Mouse (Mus musculus) limb, embryonic 11.5 days (tissue): ENCODE measurements at regions not wholly inside any gene's neighbourhood (a gene's known extent, or its start where the extent isn't known, plus 50 kb on each side); places are given as distances from the start of the nearest gene placed in this dataset.
"Not testable (repeated sequence)": the region's sequence is repeated elsewhere in the genome, so short reads cannot be mapped to it uniquely, and the experiment has no call there.

ENCODE experiments used
- ATAC-seq: fragments of 200-750 bp; cut with Nextera tagmentation; 2 replicates; pipeline ENCODE4 v1.8.0; 2017; ENCODE audit warnings: low read depth; ENCODE audit not compliant: insufficient number of reproducible peaks, low FRiP score, low TSS enrichment
- DNase-seq: peaks from one replicate; pipeline ENCODE4 v3.0.0-alpha.2; 2015; ENCODE audit warnings: low spot score
- H3K27ac ChIP-seq: fragments of 300-500 bp; sonication (generic); replicated peaks from 2 replicates; pipeline ENCODE4 v1.5.1; 2014; ENCODE audit warnings: low read depth, mild to moderate bottlenecking, low read length
- H3K27me3 ChIP-seq: fragments of 300-500 bp; sonication (generic); 2 replicates; pipeline ENCODE4 v1.6.1; 2014; ENCODE audit warnings: mild to moderate bottlenecking, low read length, mixed read lengths; ENCODE audit not compliant: control insufficient read depth, insufficient read depth
- H3K36me3 ChIP-seq: fragments of 300-500 bp; sonication (generic); 2 replicates; pipeline ENCODE4 v1.6.1; 2014; ENCODE audit warnings: mild to moderate bottlenecking, low read length, moderate library complexity, mixed read lengths; ENCODE audit not compliant: control insufficient read depth, insufficient read depth
- H3K4me1 ChIP-seq: fragments of 300-500 bp; sonication (generic); 2 replicates; pipeline ENCODE4 v1.6.1; 2014; ENCODE audit warnings: low read length, mixed read lengths; ENCODE audit not compliant: control insufficient read depth, insufficient read depth
- H3K4me2 ChIP-seq: fragments of 300-500 bp; sonication (generic); 2 replicates; pipeline ENCODE4 v1.6.1; 2014; ENCODE audit warnings: low read depth, mild to moderate bottlenecking, moderate library complexity; ENCODE audit not compliant: severe bottlenecking
- H3K4me3 ChIP-seq: fragments of 300-500 bp; sonication (generic); 2 replicates; pipeline ENCODE4 v1.5.1; 2014; ENCODE audit warnings: low read depth, low read length
- H3K9ac ChIP-seq: fragments of 300-500 bp; sonication (generic); 2 replicates; pipeline ENCODE4 v1.6.1; 2014; ENCODE audit warnings: mild to moderate bottlenecking, low read length
- H3K9me3 ChIP-seq: fragments of 300-500 bp; sonication (generic); 2 replicates; pipeline ENCODE4 v1.6.1; 2016; ENCODE audit warnings: low read length; ENCODE audit not compliant: control insufficient read depth
- WGBS: fragments of 180-500 bp; shearing (Covaris S2); extraction: QIAGEN DNeasy Blood & Tissue Kit; methylation state at CpG from one replicate; pipeline ENCODE4 v1.1.7; 2014; 5-methylcytosine and 5-hydroxymethylcytosine counted together

DNA sequence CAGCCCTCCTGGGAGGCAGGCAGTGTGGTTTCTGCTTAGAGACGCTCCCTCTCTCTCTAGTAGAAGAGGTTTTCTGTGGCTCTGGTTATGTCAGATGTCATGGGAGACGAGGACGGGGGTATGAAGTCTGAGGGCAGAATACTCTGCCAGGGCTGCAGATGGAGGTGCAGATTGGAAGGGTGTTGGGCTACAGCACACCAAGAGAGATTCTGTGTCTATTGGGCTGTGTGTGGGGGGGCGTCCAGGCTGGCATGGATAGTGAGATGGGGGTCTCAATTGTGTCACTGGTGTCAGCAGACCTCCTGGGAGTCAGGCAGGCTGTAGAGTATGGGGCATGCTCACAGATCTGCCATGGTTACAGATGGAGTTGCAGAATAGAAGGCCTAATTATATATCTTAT lies 1777.3 kb upstream of the Cdh9 start:
- no peaks in the 10 kb centered on the region for H3K27me3 ChIP-seq

DNA sequence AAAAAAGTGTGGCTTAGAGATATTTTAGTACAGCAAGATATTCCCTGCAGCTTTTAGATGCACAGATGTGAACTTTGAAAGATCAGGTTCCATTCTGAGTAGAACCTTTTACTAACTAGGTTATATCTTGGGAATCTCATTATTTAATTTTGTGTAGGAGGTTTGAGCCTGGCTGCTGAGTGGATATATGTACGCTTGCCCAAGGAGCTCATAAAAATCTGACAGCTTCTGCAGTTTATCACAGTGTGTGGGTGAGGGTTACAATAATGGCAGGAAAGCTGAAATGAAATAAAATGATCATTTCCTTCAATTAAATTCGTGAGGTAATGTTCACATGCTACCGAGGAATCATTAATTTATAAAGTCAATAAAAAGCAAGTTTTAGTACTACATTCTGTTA lies 1746.3 kb upstream of the Cdh9 start:
- no peaks in the 10 kb centered on the region for H3K9me3 ChIP-seq
- no peaks in the 10 kb centered on the region for H3K27me3 ChIP-seq
- no peak overlapping the region for H3K27ac ChIP-seq
- DNase-seq (no peak), ATAC-seq (peak; percentile 57; the same call in 1 of the 2 replicates)
- no peak overlapping the region for H3K4me2 ChIP-seq
- H3K4me1 ChIP-seq = no peaks in the 10 kb centered on the region
- H3K4me3 ChIP-seq = no peak overlapping the region
- no peaks in the 10 kb centered on the region for H3K36me3 ChIP-seq
- H3K9ac ChIP-seq = no peak overlapping the region
- WGBS = 66% methylated on average over 3 of the region's 3 CpGs

More for the DNA sequence above, 1777.3 kb upstream of the Cdh9 start:
- ATAC-seq = no peak
- WGBS = 86% methylated on average over 4 of the region's 4 CpGs
- H3K9me3 ChIP-seq = peaks cover 2% of the 10 kb centered on the region; the same call in 1 of the 2 replicates
- H3K9ac ChIP-seq = no peak overlapping the region
- no peaks in the 10 kb centered on the region for H3K4me1 ChIP-seq
- no peak overlapping the region for H3K4me3 ChIP-seq
- H3K27ac ChIP-seq = no peak overlapping the region
- H3K4me2 ChIP-seq = no peak overlapping the region
- no peaks in the 10 kb centered on the region for H3K36me3 ChIP-seq
- DNase-seq = no peak

DNA sequence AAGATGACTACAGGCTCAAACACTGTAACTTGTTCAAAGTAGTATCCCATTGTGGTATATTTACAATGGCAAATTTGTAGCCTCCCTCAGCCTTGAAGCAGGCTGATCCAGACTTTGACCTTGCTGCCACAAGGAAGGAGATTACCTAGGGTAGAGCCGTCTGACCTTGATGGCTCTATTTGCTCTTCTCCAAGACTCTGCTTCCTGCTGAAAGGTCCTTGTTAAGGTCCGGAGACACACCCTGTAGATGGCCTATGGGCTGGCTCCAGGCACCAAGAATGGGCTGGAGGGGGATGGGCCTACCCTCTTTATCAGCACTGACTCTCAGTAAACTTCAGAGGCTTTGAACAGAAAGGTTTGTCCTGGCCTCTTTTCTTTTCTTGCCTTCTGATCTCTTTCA lies 1709.2 kb upstream of the Cdh9 start:
- not testable (repeated sequence) for H3K27me3 ChIP-seq, H3K36me3 ChIP-seq, DNase-seq, H3K9me3 ChIP-seq, ATAC-seq, H3K4me2 ChIP-seq, H3K4me3 ChIP-seq, H3K4me1 ChIP-seq, H3K27ac ChIP-seq, H3K9ac ChIP-seq
- WGBS = 71% methylated on average over 2 of the region's 2 CpGs
